Mouse (Mus musculus) liver, embryonic 14.5 days (tissue): ENCODE data around the gene Dhrs1. TPM values are rescaled to one million over a fixed set of nuclear protein-coding genes. Genes with fewer than 3 reads are reported as not detected.

ENCODE experiments used
- ATAC-seq: fragments of 200-750 bp; cut with Nextera tagmentation; 2 replicates; pipeline ENCODE4 v1.8.0; 2017; ENCODE audit warnings: moderate number of reproducible peaks, mild to moderate bottlenecking, moderate library complexity; ENCODE audit not compliant: insufficient read depth
- DNase-seq, 3 experiments: peaks; one replicate each; pipeline ENCODE4 v3.0.0-alpha.2; 2012 to 2013; ENCODE audit warnings: low read depth in 3 of 3, low spot score in 3 of 3
- H3K27ac ChIP-seq: fragments of 300-500 bp; sonication (generic); 2 replicates; pipeline ENCODE4 v1.5.1; 2014; ENCODE audit warnings: moderate library complexity, mild to moderate bottlenecking, control low read depth, inconsistent platforms
- H3K27me3 ChIP-seq: fragments of 300-500 bp; sonication (generic); 2 replicates; pipeline ENCODE4 v1.6.1; 2014; ENCODE audit warnings: mild to moderate bottlenecking, low read length, moderate library complexity; ENCODE audit not compliant: control insufficient read depth, insufficient read depth
- H3K36me3 ChIP-seq: fragments of 300-500 bp; sonication (generic); replicated peaks from 2 replicates; pipeline ENCODE4 v1.6.1; 2014; ENCODE audit warnings: low read depth; ENCODE audit not compliant: control insufficient read depth, insufficient read depth
- H3K4me1 ChIP-seq, 2 experiments: fragments of 200-500 bp in 1 of 2; fragments of 300-500 bp in 1 of 2; sonication (generic) in 1 of 2; replicated peaks; 2 replicates each; pipeline ENCODE4 v1.6.1; 2012 to 2014; ENCODE audit warnings: antibody characterized with exemption in 1 of 2, inconsistent platforms in 1 of 2, low read length in 1 of 2; ENCODE audit not compliant: control insufficient read depth in 2 of 2, insufficient read depth in 2 of 2
- H3K4me2 ChIP-seq: fragments of 300-500 bp; sonication (generic); 2 replicates; pipeline ENCODE4 v1.6.1; 2014; ENCODE audit warnings: low read depth, mild to moderate bottlenecking, control low read depth, moderate library complexity
- H3K4me3 ChIP-seq, 2 experiments: fragments of 200-500 bp in 1 of 2; fragments of 300-500 bp in 1 of 2; sonication (generic) in 1 of 2; 2 replicates each; pipeline ENCODE4 v1.5.1; 2012 to 2014; ENCODE audit warnings: low read depth in 2 of 2, low read length in 2 of 2, mild to moderate bottlenecking in 2 of 2, control low read depth in 1 of 2, inconsistent platforms in 1 of 2, moderate library complexity in 1 of 2; ENCODE audit not compliant: insufficient read depth in 1 of 2
- H3K9ac ChIP-seq: fragments of 300-500 bp; sonication (generic); replicated peaks from 2 replicates; pipeline ENCODE4 v1.6.1; 2014; ENCODE audit warnings: mild to moderate bottlenecking, control low read depth, moderate library complexity
- H3K9me3 ChIP-seq: fragments of 300-500 bp; sonication (generic); 2 replicates; pipeline ENCODE4 v1.6.1; 2016; ENCODE audit warnings: low read length, mixed read lengths; ENCODE audit not compliant: control insufficient read depth
- CTCF ChIP-seq: IDR thresholded peaks from 2 replicates; pipeline ENCODE4 v1.5.1; 2016; ENCODE audit warnings: antibody characterized with exemption, low read depth, control low read depth
- EP300 ChIP-seq: IDR thresholded peaks from 2 replicates; pipeline ENCODE4 v1.6.1; 2016; ENCODE audit warnings: antibody characterized with exemption, low read depth
- WGBS: fragments of 180-500 bp; shearing (Covaris S2); extraction: QIAGEN DNeasy Blood & Tissue Kit; methylation state at CpG from one replicate; pipeline ENCODE4 v1.1.7; 2014; ENCODE audit not compliant: insufficient replicate concordance; 5-methylcytosine and 5-hydroxymethylcytosine counted together
- polyA plus RNA-seq, 2 experiments: library from polyadenylated mRNA; depleted of rRNA in 1 of 2; stranded (reverse) in 1 of 2; unstranded in 1 of 2; fragments of >200 nt; fragmentation: Nextera tagmentation in 1 of 2; extraction: Ambion mirVana in 1 of 2; gene quantifications; 2 replicates each; pipeline versions ENCODE4 v1.2.1 to v1.2.3; 2012 to 2014

Dhrs1 gene
- polyA plus RNA-seq, 2 experiments: 31.0 to 34.4 TPM

DNA sequence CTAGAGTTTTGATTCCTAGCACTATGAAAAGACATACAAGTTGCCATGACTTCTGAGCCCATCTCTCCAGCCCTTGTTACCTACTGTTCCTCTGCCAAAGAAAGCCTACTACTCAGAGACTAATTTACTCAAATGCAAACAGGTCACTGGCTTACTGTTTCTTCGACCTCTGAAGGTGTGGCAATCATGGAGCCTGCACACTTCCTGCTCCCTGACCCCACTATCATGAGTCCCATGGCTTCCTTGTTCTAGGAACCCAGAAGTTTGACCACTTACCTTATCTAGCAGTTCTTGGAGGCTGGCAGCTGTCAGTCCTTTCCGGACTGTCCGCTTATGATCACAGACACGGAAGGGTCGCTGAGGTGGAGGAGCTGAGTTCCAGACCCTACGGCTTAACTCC is 12.1 kb upstream of the Dhrs1 start:
- Histone ChIP-seq H3K4me3 (peak overlapping the region; percentile 33 to 36), H3K4me2 (peak overlapping the region; percentile 26), H3K9ac (no peak overlapping the region), H3K4me1 (0 out of 4 replicates have a peak, but pooled peaks cover 0 to 2% of the 10 kb centered on the region in 2 experiments), H3K27ac (peak overlapping the region; percentile 10), H3K27me3 (peaks cover 18% of the 10 kb centered on the region), H3K9me3 (no peaks in the 10 kb centered on the region), H3K36me3 (peaks cover 16% of the 10 kb centered on the region)
- 8% methylated on average over 6 of the region's 6 CpGs for WGBS
- DNase-seq (no peak), ATAC-seq (no peak)
- TF ChIP-seq CTCF: no peak
- TF ChIP-seq EP300: no peak

DNA sequence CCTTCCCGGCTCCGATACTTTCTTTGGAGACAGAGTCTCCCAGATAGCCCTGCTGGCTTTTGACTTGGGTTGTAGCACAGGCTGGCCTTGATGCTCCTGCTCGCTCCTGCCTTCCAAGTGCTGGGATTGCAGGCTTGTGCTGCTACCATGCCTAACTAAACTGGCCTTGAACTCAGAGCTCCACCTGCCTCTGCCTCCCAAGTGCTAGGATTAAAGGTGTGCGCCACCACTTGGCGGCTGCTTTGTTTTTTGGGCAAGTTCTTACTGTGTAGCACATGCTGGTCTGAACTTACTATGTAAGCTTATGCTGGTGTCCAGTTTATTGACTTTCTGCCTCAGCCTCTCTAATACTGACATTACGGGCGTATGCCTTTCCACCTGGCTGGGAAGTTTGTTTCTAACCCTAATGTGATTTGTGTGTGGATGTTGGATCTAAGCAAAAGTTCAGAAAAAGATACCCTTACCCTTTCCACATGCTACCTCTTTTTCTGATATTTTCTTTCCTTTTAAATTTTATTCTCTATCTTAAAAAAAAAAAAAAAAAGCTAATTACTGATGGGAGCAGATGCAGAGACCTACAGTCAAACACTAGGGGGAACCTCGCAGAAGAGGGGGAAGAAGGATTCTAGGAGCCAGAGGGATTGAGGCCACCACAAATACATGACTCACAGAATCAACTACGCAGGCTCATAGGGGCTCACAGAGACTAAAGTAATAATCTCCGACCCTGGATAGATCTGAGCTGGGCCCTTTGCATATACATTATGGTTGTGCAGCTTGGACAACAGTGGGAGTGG is 1.8 kb upstream of the Dhrs1 start:
- no peak for TF ChIP-seq EP300
- TF ChIP-seq CTCF: no peak
- no peak overlapping the region for H3K27ac ChIP-seq
- H3K27me3 ChIP-seq: no peaks in the 10 kb centered on the region
- peaks cover 27% of the 10 kb centered on the region for H3K36me3 ChIP-seq
- WGBS: 71% methylated on average over 10 of the region's 10 CpGs
- DNase-seq (no peak), ATAC-seq (no peak)
- H3K4me2 ChIP-seq: peak overlapping the region; percentile 96
- H3K9ac ChIP-seq: peak overlapping the region; percentile 76
- no peaks in the 10 kb centered on the region for H3K9me3 ChIP-seq
- peaks cover 9 to 12% of the 10 kb centered on the region in 2 experiments; a peak in 3 of 4 replicates for H3K4me1 ChIP-seq
- H3K4me3 ChIP-seq: peak overlapping the region; percentile 69 to 90

DNA sequence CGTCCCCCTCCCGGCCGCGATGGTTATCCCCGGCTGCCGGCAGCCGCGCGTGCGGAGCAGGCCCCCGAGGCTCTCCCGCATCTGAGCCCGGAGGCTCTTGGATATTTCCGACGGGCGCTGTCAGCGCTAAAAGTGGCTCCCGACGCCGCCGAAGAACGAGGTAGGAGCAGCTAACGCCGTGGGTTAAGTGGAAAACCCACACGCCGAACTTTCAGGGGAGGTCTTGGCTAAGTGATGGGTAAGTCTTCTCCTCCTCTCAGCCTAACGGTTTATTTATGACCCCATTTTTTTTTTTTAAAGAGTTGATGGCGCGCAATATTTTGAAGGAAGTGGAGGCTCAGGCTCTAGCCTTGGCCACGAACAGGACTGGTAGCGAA is 359 bp upstream of the Dhrs1 start:
- Histone ChIP-seq H3K4me2 (peak overlapping the region; percentile 96), H3K27ac (peak overlapping the region; percentile 18; the same call in 1 of the 2 replicates), H3K36me3 (peaks cover 15% of the 10 kb centered on the region), H3K4me1 (peaks cover 9 to 12% of the 10 kb centered on the region in 2 experiments; a peak in 3 of 4 replicates), H3K4me3 (peak overlapping the region; percentile 69 to 90), H3K27me3 (no peaks in the 10 kb centered on the region), H3K9ac (peak overlapping the region; percentile 76), H3K9me3 (no peaks in the 10 kb centered on the region)
- no peak for DNase-seq
- ATAC-seq: no peak; the same call in 1 of the 2 replicates
- TF ChIP-seq CTCF (no peak), EP300 (no peak)
- WGBS: under 1% methylated on average over 31 of the region's 31 CpGs

DNA sequence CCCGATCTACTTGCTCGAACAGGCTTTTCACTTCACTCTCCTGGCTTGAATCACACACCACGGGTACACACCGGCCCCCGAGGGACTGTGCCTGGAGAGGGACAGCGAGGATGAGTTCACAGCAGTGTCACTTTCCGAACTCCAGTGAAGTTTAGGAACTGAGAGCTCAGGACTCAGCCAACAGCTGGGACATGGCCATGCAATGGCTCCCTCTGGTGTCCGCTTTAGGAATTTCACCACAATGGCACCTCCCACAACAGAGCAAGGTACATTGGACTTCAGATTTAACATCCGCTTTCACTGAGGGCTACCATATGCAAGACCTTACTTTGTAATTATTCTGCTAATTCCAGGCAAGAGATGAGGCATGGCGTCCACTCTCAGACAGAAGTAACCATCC is 1.8 kb downstream of the Dhrs1 start:
- peaks cover 9 to 12% of the 10 kb centered on the region in 2 experiments; a peak in 3 of 4 replicates for H3K4me1 ChIP-seq
- H3K36me3 ChIP-seq: no peaks in the 10 kb centered on the region
- no peak overlapping the region for H3K4me3 ChIP-seq
- WGBS: 19% methylated on average over 10 of the region's 10 CpGs
- H3K27ac ChIP-seq: no peak overlapping the region
- no peak for TF ChIP-seq EP300
- peak; percentile 99 for TF ChIP-seq CTCF
- ATAC-seq (peak; percentile 37), DNase-seq (peak; percentile 57 to 68 (median 66))
- peak overlapping the region; percentile 32; the same call in 1 of the 2 replicates for H3K4me2 ChIP-seq
- no peaks in the 10 kb centered on the region for H3K9me3 ChIP-seq
- H3K9ac ChIP-seq: no peak overlapping the region
- no peaks in the 10 kb centered on the region for H3K27me3 ChIP-seq

DNA sequence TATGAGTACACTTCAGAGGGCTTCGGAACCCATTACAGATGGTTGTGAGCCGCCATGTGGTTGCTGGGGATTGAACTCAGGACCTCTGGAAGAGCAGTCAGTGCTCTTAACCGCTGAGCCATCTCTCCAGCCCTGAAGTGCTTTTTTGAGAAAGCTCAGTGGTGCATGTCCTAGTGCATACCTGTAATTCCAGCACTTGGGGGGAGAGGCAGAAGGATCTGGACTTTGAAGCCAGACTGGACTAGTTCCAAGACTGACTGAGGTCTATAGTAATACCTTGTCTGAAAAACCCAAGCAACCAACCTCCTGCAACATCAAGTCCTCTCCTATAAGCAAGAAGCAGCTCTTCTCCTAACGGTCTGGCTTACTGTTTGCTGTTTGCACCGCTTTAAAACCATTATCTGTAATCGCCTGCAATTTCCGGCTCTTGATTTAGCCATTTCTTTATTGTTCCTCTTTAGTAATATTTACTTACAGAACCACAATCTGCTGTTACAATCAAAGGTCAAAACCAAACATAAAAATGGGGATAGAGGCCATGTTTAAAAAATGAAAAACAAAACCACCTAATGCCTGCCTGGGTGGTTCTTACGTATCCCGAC is 8.3 kb downstream of the Dhrs1 start:
- no peak overlapping the region for H3K4me2 ChIP-seq
- no peaks in the 10 kb centered on the region for H3K4me1 ChIP-seq
- no peak overlapping the region for H3K4me3 ChIP-seq
- H3K9ac ChIP-seq: no peak overlapping the region
- WGBS: 66% methylated on average over 9 of the region's 9 CpGs
- no peaks in the 10 kb centered on the region for H3K27me3 ChIP-seq
- TF ChIP-seq CTCF (no peak), EP300 (no peak)
- H3K36me3 ChIP-seq: no peaks in the 10 kb centered on the region
- H3K9me3 ChIP-seq: no peaks in the 10 kb centered on the region
- DNase-seq (no peak), ATAC-seq (no peak)
- H3K27ac ChIP-seq: no peak overlapping the region
